Mouse (Mus musculus): Measurements from ENCODE around the gene Pabpn1l. TPM values are rescaled to one million over a fixed set of nuclear protein-coding genes. Genes with fewer than 3 reads are reported as not detected.

Pabpn1l gene
- total RNA-seq, 2 experiments from 2014 or later: not detected

DNA sequence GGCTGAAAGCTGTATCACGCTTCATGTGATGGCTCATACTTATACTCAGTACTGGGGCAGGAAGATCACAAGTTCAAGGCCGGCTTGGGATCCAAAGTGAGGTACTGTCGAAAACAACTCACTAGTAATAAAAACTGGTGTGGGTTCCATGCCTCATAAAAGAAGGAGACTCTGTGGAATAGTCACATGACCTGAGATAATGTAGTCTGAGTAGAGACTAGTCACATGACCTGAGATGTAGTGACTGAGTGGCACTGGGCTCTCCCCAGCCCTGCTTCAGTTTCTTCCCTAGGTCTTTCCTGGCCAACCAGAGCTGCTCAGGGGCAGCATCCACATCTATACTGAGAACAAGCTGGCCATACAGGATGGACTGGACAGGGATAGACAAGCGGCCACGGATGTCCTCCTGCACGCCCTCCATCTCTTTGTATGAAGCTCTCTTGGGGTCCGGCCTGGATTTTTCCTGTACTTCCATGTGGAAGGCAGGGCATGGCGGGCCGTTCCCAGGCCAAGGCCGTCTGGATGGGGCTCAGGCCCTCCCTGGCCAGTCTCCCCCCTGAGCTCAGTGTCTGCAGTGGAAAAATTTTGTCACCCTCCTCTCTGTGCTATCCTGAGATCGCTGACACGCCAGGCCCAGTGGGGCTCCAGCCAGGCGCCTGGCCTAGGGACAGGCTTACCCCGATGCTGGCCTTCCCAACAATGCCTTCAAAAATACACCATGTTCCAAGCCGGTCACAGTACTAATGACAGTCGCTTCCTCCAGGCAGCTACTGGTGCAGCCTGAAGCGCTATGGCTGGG lies 1.5 kb upstream of the Pabpn1l start:
- no peak for ATAC-seq (replicated peaks; ENCODE audit: low FRiP score, poor library complexity, severe bottlenecking)

GRCm38 (mm10) chr8:122620446-122620845 lies 2.1 kb downstream of the Pabpn1l start:
- no peak for ATAC-seq (replicated peaks; ENCODE audit: low FRiP score, poor library complexity, severe bottlenecking)

- ATAC-seq (replicated peaks; ENCODE audit: low FRiP score, poor library complexity, severe bottlenecking): peak; percentile 84
These were observed 3.7 kb downstream of the Pabpn1l start for GRCm38 (mm10) chr8:122618660-122619378.

- peak; percentile 53 for ATAC-seq (replicated peaks; ENCODE audit: low FRiP score, poor library complexity, severe bottlenecking)
These were observed 4.5 kb downstream of the Pabpn1l start for GRCm38 (mm10) chr8:122617947-122618546.

DNA sequence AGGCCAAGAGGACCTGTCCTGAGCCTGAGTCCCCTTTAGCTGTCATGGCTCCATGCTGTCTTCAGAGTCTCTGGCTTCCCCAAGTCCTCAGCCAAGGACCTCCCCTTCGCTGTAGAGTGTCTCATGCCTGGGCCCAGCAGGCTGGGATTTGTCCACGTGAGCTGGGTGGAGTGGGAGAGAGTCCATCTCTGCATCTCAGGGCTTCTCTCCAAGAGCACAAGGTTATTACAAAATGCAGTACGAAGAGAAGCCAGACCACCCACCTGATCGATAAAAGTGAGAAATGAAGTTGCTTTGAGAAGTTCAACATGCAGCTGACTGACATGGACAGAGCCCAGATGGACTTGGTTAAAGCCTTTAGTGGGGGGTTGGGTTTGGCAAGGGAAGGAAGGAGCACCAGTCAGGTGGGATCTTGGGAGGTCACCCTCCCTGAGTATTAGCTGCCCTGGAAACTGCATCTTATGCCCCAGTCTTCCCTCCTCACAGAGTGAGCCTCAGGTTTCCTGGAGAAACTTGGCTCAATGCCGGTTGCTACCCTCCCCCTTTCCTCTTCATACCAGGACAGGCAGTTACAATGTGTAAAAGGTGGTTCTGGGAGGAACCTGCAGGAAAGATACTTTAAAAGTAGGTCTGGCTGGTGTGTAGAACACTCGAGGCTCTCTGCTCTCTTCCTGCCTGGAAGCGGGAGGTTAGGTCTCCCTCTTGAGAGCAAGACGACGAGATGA lies 6.2 kb downstream of the Pabpn1l start:
- ATAC-seq (replicated peaks; ENCODE audit: low FRiP score, poor library complexity, severe bottlenecking): no peak

DNA sequence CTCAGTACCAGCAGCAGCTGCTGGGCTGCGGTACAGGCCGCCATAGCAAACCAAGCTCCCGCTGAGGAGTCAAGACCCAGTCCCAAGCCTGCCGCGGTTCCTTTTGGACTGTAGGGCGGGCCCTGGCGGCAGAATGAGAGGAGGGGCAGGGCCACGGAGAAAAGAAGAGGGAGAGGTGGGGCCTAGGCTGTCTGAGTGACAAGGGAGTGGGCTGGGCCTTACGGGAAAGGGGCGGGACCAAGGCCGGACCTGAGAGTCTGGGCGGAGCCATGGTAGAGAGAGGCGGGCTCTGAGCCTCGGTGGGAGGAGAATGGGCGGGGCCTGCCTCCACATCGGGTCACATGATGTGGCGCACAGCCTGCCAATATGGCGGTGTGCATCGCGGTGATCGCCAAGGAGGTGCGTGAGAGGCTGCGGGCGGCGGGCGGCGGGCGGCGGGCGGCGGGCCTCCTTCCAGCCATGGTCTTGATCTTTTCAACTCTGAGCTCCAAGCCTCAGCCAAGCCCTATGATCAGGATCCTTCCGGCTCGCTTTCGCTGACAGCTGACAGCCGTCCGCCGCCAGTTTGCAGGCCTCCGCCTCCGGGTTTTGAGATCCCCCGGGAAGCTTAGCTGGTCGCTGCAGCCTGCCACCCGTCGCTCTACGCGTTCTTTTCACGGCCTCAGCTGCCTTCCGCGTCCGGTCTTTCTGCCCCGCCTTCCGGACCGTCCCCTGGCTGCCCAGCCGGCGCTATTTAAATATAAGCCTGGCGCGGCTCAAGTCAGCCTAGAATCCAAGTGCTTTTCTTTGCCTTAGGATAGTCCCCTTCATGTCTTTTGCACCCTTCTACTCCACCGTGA lies 11.0 kb downstream of the Pabpn1l start, which contains the start of the genes Galns and Trappc2l:
Gene Galns (minus strand): TSS at position 169 of the 839 bp plus-strand sequence.
Gene Trappc2l (plus strand): TSS at position 346 of the 839 bp plus-strand sequence.
- peak; percentile 93 for ATAC-seq (replicated peaks; ENCODE audit: low FRiP score, poor library complexity, severe bottlenecking)

DNA sequence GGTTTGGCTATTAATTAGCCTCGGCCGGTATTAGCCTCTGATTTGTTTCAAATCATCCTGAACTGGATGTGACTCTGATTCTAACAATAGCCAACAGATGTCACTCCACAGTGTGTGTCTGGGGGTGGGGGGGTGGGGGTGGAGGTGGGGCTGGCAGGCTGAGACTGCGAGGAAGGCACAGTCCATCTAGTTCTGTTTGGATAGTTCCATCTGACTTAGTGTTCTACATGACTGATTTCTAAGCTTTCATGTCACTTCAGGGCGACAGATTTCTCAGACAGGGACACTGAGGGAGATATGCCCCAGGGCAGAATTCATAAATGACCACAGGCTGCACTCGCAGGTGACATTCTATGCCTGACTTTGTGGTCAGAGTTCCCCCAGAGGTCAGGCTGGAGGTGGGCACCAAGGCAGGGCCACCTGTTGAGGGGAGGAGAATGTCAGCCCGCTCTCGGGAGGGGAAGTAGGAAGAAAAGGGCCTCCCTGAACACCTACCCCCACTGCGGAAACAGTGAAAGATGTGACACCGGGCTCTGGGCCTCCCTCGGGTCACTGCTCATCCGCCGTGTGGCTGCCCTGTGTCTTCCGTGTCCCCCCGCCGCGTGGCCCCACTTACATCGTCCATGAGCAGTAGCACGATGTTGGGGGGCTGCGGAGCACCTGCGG lies 11.8 kb downstream of the Pabpn1l start:
- ATAC-seq (replicated peaks; ENCODE audit: low FRiP score, poor library complexity, severe bottlenecking): peak; percentile 23

DNA sequence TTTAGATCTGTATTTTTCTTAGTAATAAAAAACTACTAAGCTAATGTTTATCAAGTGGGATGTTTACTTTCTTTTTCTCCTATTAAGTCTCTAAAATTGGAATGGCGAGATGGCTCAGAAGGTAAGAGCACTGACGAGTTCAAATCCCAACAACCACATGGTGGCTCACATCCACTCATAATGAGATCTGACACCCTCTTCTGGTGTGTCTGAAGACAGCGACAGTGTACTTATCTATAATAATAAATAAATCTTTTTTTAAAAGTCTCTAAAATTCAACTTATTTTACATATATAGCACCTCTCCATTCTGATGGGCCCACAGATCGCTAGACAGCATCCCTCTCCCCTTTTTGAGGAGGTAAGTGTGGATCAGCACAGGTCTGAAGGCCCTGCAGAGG lies 12.3 kb downstream of the Pabpn1l start:
- no peak for ATAC-seq (replicated peaks; ENCODE audit: low FRiP score, poor library complexity, severe bottlenecking)

GRCm38 (mm10) chr8:122606810-122607209 lies 15.7 kb downstream of the Pabpn1l start:
- ATAC-seq (replicated peaks; ENCODE audit: low FRiP score, poor library complexity, severe bottlenecking): no peak

DNA sequence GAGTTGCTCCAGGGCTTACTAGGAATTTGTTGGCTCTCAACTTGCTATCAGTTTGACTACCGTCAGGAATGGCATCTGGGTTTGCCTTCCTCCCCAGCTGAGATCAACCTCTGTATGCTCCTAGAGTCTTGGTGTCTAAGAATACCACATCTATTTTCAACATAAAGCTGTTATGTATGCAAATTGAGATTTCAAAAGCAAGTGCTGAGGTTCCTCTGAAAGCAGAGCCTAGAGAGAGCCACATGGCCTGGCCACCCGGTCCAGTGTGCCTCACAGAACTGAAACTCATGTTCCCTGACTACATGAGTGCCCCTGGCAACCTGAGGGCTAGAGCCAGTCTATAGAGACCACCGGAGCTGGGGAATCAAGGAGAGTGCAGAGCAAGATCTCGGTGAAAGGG lies 17.2 kb downstream of the Pabpn1l start:
- ATAC-seq (replicated peaks; ENCODE audit: low FRiP score, poor library complexity, severe bottlenecking): no peak

DNA sequence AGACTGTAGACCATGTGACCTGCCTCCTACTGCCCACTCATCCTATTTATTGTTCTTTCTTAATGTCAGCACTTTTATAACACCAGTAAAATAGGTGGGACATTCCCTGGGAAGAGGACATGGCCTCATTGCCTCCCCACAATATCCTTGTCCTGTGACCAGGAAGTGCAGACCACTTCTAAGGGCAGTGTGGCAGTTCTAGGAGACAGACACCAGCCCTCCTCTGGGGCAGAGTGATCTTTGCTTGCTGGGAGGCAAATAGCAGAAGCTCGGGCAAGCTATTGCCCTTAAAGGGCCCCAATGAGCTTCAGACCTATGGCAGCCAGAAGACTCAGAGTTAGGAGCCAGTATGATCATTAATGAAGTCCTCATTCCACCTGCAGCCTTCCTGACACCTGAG lies 17.9 kb downstream of the Pabpn1l start:
- ATAC-seq (replicated peaks; ENCODE audit: low FRiP score, poor library complexity, severe bottlenecking): no peak

GRCm38 (mm10) chr8:122600666-122601065 lies 21.9 kb downstream of the Pabpn1l start:
- no peak for ATAC-seq (replicated peaks; ENCODE audit: low FRiP score, poor library complexity, severe bottlenecking)

- ATAC-seq (replicated peaks; ENCODE audit: low FRiP score, poor library complexity, severe bottlenecking): no peak
These were observed 26.5 kb downstream of the Pabpn1l start for GRCm38 (mm10) chr8:122596031-122596430.

DNA sequence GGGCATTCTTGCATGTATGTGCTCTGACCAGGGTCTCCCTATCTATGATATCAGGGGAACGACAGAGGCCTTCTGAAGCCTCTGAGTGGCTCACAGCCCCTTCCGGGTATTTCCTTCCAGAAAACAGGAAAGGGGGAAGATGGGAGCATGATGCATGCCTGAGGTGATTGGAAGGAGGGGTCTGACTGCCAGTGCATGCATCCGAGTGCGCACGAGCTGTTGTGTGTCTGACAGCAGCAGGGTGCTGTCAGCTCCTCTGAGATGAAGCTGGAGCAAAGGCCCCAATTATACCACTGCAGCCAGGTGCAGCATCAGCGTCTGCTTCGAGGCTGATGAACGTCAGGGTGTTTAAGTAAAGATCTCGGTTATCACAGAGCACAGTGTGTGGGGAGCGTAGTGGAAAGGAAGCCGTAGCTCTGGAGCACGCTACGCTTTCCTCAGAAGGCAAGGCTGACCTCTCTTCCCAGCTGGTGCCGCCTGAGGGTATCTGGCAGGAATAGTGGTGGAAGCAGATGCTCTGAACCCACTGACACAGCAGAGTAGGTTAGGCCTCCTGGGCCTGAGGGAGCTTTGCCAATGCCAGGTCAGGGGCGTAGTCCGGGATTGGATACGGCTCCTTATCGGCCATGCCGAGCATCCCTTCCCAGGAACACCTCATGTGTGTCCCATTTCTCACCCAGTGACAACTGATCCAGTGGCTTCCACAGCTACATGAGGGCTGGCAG lies 28.6 kb downstream of the Pabpn1l start:
- ATAC-seq (replicated peaks; ENCODE audit: low FRiP score, poor library complexity, severe bottlenecking): no peak

- ATAC-seq (replicated peaks; ENCODE audit: low FRiP score, poor library complexity, severe bottlenecking): no peak
These were observed 29.3 kb downstream of the Pabpn1l start for GRCm38 (mm10) chr8:122593240-122593639.

DNA sequence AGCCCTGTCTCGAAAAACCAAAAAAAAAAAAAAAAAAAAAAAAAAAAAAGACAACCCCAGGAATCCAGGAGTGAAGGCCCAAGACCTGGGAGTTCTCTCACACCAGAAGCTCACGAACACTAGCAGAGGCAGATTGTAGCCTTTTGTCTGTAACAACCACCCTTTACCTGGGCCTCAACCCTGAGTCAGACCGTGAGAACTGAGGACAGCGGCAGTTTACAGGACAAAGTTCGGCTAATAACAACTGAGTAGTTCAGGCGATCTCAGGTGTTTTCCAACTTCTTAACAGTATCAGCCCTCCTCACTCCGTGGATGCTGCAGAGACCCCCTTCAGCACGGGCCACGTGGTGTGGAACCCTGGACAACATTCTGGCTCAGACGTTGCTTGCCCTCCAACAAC lies 35.8 kb downstream of the Pabpn1l start:
- no peak for ATAC-seq (replicated peaks; ENCODE audit: low FRiP score, poor library complexity, severe bottlenecking)

- ATAC-seq (replicated peaks; ENCODE audit: low FRiP score, poor library complexity, severe bottlenecking): no peak
These were observed 36.4 kb downstream of the Pabpn1l start for GRCm38 (mm10) chr8:122586171-122586570.

DNA sequence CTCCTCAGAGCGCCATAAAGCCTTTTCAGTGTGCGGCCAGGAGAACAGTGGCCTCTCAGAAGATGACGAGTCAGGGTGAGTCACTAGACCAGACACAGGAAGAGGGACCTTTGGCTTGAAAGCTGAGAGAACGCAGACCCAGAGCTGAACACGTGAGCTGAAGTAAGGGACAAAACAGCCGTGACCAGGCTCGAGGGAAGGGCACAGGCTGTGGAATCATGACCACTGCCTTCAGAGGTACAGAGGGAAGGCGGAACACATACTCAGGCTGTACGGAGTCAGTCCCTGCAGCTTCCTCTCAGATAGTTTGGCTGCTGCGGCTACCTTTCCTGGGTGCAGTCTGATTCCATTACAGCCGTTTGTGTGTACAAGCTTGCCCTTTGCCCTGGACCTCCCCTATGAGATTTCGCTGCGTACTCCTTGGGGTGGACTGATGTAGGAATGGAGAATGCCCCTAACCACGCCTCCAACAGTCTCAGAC lies 37.1 kb downstream of the Pabpn1l start:
- no peak for ATAC-seq (replicated peaks; ENCODE audit: low FRiP score, poor library complexity, severe bottlenecking)
